Mouse (Mus musculus): Measurements from ENCODE around the gene Bmp7. TPM values are rescaled to one million over a fixed set of nuclear protein-coding genes. Genes with fewer than 3 reads are reported as not detected.
A peak's percentile ranks its signal among the peaks of the same experiment; 100 is the strongest.

The Bmp7 gene
- polyA plus RNA-seq, 1 experiment from 2014 or later, result 31.4 TPM

- ATAC-seq (ENCODE audit: insufficient number of reproducible peaks, insufficient read depth, low FRiP score, low TSS enrichment, low read depth), result no peak
- peaks cover 6% of the 10 kb centered on the region; the same call in 1 of the 2 replicates for H3K27me3 ChIP-seq
- peaks cover 52% of the 10 kb centered on the region for H3K4me1 ChIP-seq (replicated peaks)
- H3K9ac ChIP-seq (replicated peaks), result no peak overlapping the region
- no peak overlapping the region for H3K4me3 ChIP-seq (replicated peaks)
- peaks cover 26% of the 10 kb centered on the region for H3K36me3 ChIP-seq
- H3K27ac ChIP-seq, result peak overlapping the region; percentile 89
- no peak overlapping the region for H3K4me2 ChIP-seq
- peaks cover 13% of the 10 kb centered on the region for H3K9me3 ChIP-seq
- WGBS, result 75% methylated on average over 5 of the region's 5 CpGs
These were observed 73.8 kb downstream of the Bmp7 start for GRCm38 (mm10) chr2:172866356-172866755.

GRCm38 (mm10) chr2:172865165-172865564 lies 75.0 kb downstream of the Bmp7 start:
- no peak for ATAC-seq (ENCODE audit: insufficient number of reproducible peaks, insufficient read depth, low FRiP score, low TSS enrichment, low read depth)
- H3K9ac ChIP-seq (replicated peaks), result no peak overlapping the region
- H3K27ac ChIP-seq, result no peak overlapping the region
- peaks cover 21% of the 10 kb centered on the region for H3K36me3 ChIP-seq
- H3K27me3 ChIP-seq, result peaks cover 11% of the 10 kb centered on the region; the same call in 1 of the 2 replicates
- WGBS, result 85% methylated on average over 6 of the region's 6 CpGs
- peaks cover 13% of the 10 kb centered on the region for H3K9me3 ChIP-seq
- H3K4me2 ChIP-seq, result no peak overlapping the region
- no peak overlapping the region for H3K4me3 ChIP-seq (replicated peaks)
- H3K4me1 ChIP-seq (replicated peaks), result peaks cover 55% of the 10 kb centered on the region

GRCm38 (mm10) chr2:172864566-172864965 lies 75.6 kb downstream of the Bmp7 start:
- Histone ChIP-seq H3K4me3 (replicated peaks) (no peak overlapping the region), H3K4me2 (no peak overlapping the region), H3K27ac (no peak overlapping the region), H3K9me3 (peaks cover 13% of the 10 kb centered on the region), H3K4me1 (replicated peaks) (peaks cover 57% of the 10 kb centered on the region), H3K36me3 (peaks cover 15% of the 10 kb centered on the region), H3K27me3 (peaks cover 11% of the 10 kb centered on the region; the same call in 1 of the 2 replicates), H3K9ac (replicated peaks) (no peak overlapping the region)
- WGBS, result 89% methylated on average over 7 of the region's 7 CpGs
- ATAC-seq (ENCODE audit: insufficient number of reproducible peaks, insufficient read depth, low FRiP score, low TSS enrichment, low read depth), result no peak

GRCm38 (mm10) chr2:172863469-172863856 lies 76.7 kb downstream of the Bmp7 start:
- H3K36me3 ChIP-seq, result peaks cover 4% of the 10 kb centered on the region
- WGBS, result 49% methylated on average over 14 of the region's 14 CpGs
- H3K9me3 ChIP-seq, result peaks cover 12% of the 10 kb centered on the region; the same call in 1 of the 2 replicates
- H3K4me1 ChIP-seq (replicated peaks), result peaks cover 57% of the 10 kb centered on the region
- H3K27ac ChIP-seq, result peak overlapping the region; percentile 53; the same call in 1 of the 2 replicates
- peaks cover 11% of the 10 kb centered on the region; the same call in 1 of the 2 replicates for H3K27me3 ChIP-seq
- H3K9ac ChIP-seq (replicated peaks), result peak overlapping the region; percentile 40
- ATAC-seq (ENCODE audit: insufficient number of reproducible peaks, insufficient read depth, low FRiP score, low TSS enrichment, low read depth), result no peak
- peak overlapping the region; percentile 40 for H3K4me2 ChIP-seq
- 0 out of 2 replicates have a peak overlapping the region, but pooled peaks have one; percentile 0 for H3K4me3 ChIP-seq (replicated peaks)

GRCm38 (mm10) chr2:172862850-172863468 lies 77.2 kb downstream of the Bmp7 start:
- Histone ChIP-seq H3K9me3 (peaks cover 9% of the 10 kb centered on the region; the same call in 1 of the 2 replicates), H3K4me3 (replicated peaks) (0 out of 2 replicates have a peak overlapping the region, but pooled peaks have one; percentile 0), H3K36me3 (no peaks in the 10 kb centered on the region; the same call in 1 of the 2 replicates), H3K4me1 (replicated peaks) (peaks cover 57% of the 10 kb centered on the region), H3K27ac (peak overlapping the region; percentile 53; the same call in 1 of the 2 replicates), H3K9ac (replicated peaks) (peak overlapping the region; percentile 40), H3K4me2 (peak overlapping the region; percentile 40), H3K27me3 (peaks cover 11% of the 10 kb centered on the region; the same call in 1 of the 2 replicates)
- peak; percentile 19; the same call in 1 of the 2 replicates for ATAC-seq (ENCODE audit: insufficient number of reproducible peaks, insufficient read depth, low FRiP score, low TSS enrichment, low read depth)
- WGBS, result 35% methylated on average over 29 of the region's 29 CpGs

- WGBS, result 66% methylated on average over 19 of the region's 19 CpGs
- peaks cover 11% of the 10 kb centered on the region; the same call in 1 of the 2 replicates for H3K27me3 ChIP-seq
- no peak overlapping the region for H3K27ac ChIP-seq
- no peak for ATAC-seq (ENCODE audit: insufficient number of reproducible peaks, insufficient read depth, low FRiP score, low TSS enrichment, low read depth)
- H3K4me3 ChIP-seq (replicated peaks), result no peak overlapping the region
- peaks cover 51% of the 10 kb centered on the region for H3K4me1 ChIP-seq (replicated peaks)
- peaks cover 9% of the 10 kb centered on the region; the same call in 1 of the 2 replicates for H3K9me3 ChIP-seq
- peak overlapping the region; percentile 40; the same call in 1 of the 2 replicates for H3K4me2 ChIP-seq
- no peak overlapping the region for H3K9ac ChIP-seq (replicated peaks)
- H3K36me3 ChIP-seq, result no peaks in the 10 kb centered on the region; the same call in 1 of the 2 replicates
These were observed 77.7 kb downstream of the Bmp7 start for GRCm38 (mm10) chr2:172862424-172862823.

- no peak overlapping the region for H3K4me2 ChIP-seq
- peaks cover 9% of the 10 kb centered on the region; the same call in 1 of the 2 replicates for H3K9me3 ChIP-seq
- H3K36me3 ChIP-seq, result no peaks in the 10 kb centered on the region; the same call in 1 of the 2 replicates
- H3K27me3 ChIP-seq, result peaks cover 14% of the 10 kb centered on the region; the same call in 1 of the 2 replicates
- H3K9ac ChIP-seq (replicated peaks), result no peak overlapping the region
- peaks cover 47% of the 10 kb centered on the region for H3K4me1 ChIP-seq (replicated peaks)
- no peak overlapping the region for H3K4me3 ChIP-seq (replicated peaks)
- 66% methylated on average over 14 of the region's 14 CpGs for WGBS
- no peak overlapping the region for H3K27ac ChIP-seq
- ATAC-seq (ENCODE audit: insufficient number of reproducible peaks, insufficient read depth, low FRiP score, low TSS enrichment, low read depth), result 0 out of 2 replicates have a peak, but pooled peaks have one; percentile 11
These were observed 78.5 kb downstream of the Bmp7 start for GRCm38 (mm10) chr2:172861590-172861989.

- Histone ChIP-seq H3K4me3 (replicated peaks) (no peak overlapping the region), H3K36me3 (no peaks in the 10 kb centered on the region; the same call in 1 of the 2 replicates), H3K27ac (no peak overlapping the region), H3K4me2 (no peak overlapping the region), H3K27me3 (peaks cover 15% of the 10 kb centered on the region; the same call in 1 of the 2 replicates), H3K9me3 (peaks cover 9% of the 10 kb centered on the region; the same call in 1 of the 2 replicates), H3K4me1 (replicated peaks) (peaks cover 46% of the 10 kb centered on the region), H3K9ac (replicated peaks) (no peak overlapping the region)
- ATAC-seq (ENCODE audit: insufficient number of reproducible peaks, insufficient read depth, low FRiP score, low TSS enrichment, low read depth), result no peak
- 86% methylated on average over 8 of the region's 8 CpGs for WGBS
These were observed 79.5 kb downstream of the Bmp7 start for GRCm38 (mm10) chr2:172860593-172860992.

GRCm38 (mm10) chr2:172860104-172860503 lies 80.0 kb downstream of the Bmp7 start:
- H3K4me2 ChIP-seq, result no peak overlapping the region
- 83% methylated on average over 7 of the region's 7 CpGs for WGBS
- ATAC-seq (ENCODE audit: insufficient number of reproducible peaks, insufficient read depth, low FRiP score, low TSS enrichment, low read depth), result no peak

GRCm38 (mm10) chr2:172857048-172857447 lies 83.1 kb downstream of the Bmp7 start:
- Histone ChIP-seq H3K4me2 (no peak overlapping the region), H3K9ac (replicated peaks) (no peak overlapping the region), H3K4me1 (replicated peaks) (peaks cover 46% of the 10 kb centered on the region), H3K9me3 (peaks cover 5% of the 10 kb centered on the region; the same call in 1 of the 2 replicates), H3K27me3 (peaks cover 9% of the 10 kb centered on the region; the same call in 1 of the 2 replicates), H3K27ac (no peak overlapping the region), H3K36me3 (no peaks in the 10 kb centered on the region), H3K4me3 (replicated peaks) (no peak overlapping the region)
- no peak for ATAC-seq (ENCODE audit: insufficient number of reproducible peaks, insufficient read depth, low FRiP score, low TSS enrichment, low read depth)
- 63% methylated on average over 10 of the region's 10 CpGs for WGBS

More at GRCm38 (mm10) chr2:172860104-172860503, 80.0 kb downstream of the Bmp7 start:
- no peak overlapping the region for H3K27ac ChIP-seq
- H3K9me3 ChIP-seq, result peaks cover 9% of the 10 kb centered on the region; the same call in 1 of the 2 replicates
- H3K27me3 ChIP-seq, result peaks cover 15% of the 10 kb centered on the region; the same call in 1 of the 2 replicates
- H3K36me3 ChIP-seq, result no peaks in the 10 kb centered on the region; the same call in 1 of the 2 replicates
- no peak overlapping the region for H3K4me3 ChIP-seq (replicated peaks)
- H3K4me1 ChIP-seq (replicated peaks), result peaks cover 42% of the 10 kb centered on the region
- H3K9ac ChIP-seq (replicated peaks), result no peak overlapping the region

GRCm38 (mm10) chr2:172856549-172856948 lies 83.6 kb downstream of the Bmp7 start:
- H3K27ac ChIP-seq, result 0 out of 2 replicates have a peak overlapping the region, but pooled peaks have one; percentile 2
- WGBS, result 79% methylated on average over 2 of the region's 2 CpGs
- peaks cover 9% of the 10 kb centered on the region; the same call in 1 of the 2 replicates for H3K27me3 ChIP-seq
- H3K9ac ChIP-seq (replicated peaks), result no peak overlapping the region
- no peak for ATAC-seq (ENCODE audit: insufficient number of reproducible peaks, insufficient read depth, low FRiP score, low TSS enrichment, low read depth)
- H3K9me3 ChIP-seq, result peaks cover 5% of the 10 kb centered on the region; the same call in 1 of the 2 replicates
- H3K4me3 ChIP-seq (replicated peaks), result no peak overlapping the region
- H3K4me1 ChIP-seq (replicated peaks), result peaks cover 46% of the 10 kb centered on the region
- no peak overlapping the region for H3K4me2 ChIP-seq
- H3K36me3 ChIP-seq, result no peaks in the 10 kb centered on the region

All from limb, embryonic 12.5 days (tissue).